Mouse (Mus musculus) thymus, postnatal 0 days (tissue): ENCODE measurements around the gene Chmp3. TPM values are rescaled to one million over a fixed set of nuclear protein-coding genes. Genes with fewer than 3 reads are reported as not detected.

Experiments
- DNase-seq: peaks from one replicate; pipeline ENCODE4 v3.0.0-alpha.2; 2015; ENCODE audit warnings: low spot score
- polyA plus RNA-seq: library from polyadenylated mRNA; unstranded; fragments of >200 nt; fragmentation: Nextera tagmentation; extraction: Ambion mirVana; gene quantifications from 2 replicates; pipeline ENCODE4 v1.2.1, GENCODE M21; 2015

Gene Chmp3
- polyA plus RNA-seq: 58.1 and 60.8 TPM in 2 replicates

DNA sequence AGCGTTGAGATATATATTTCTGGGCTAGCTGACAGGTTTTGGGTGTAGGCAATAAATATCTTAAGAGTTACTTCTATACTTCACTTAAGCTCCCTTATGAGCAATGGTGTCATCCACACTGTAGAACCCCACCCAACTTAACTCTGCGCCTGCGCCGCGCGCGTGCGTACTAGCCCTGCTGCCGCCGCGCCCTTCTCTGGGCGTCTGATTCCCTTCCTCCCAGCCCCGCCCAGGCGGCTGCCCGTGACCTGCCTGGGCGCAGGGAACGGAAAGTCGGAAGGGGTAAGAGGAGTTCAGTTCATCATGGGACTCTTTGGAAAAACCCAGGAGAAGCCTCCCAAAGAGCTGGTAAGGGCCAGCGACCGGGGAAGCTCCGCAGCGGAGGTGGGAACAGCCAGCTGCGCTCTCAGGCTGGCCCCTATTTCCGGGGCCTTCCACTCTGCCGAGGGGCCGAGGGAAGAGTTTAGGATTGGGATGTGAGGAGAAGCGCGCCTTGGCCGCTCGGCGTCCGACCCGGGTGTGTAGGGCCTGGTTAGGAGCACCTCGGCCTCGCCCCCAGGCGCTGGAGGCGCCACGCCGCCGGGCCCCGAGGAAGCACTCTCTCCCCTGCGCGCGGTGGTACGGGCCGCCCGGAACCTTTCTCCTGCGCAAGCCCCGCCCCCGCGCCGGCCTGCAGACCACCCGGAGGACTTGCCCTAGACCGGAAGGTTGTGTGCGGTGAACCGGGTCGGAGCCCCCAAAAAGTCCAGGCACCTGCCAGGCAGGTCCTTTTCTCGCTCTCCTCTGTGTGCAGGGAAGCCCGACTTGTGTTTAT lies at the start of gene Chmp3:
Gene Chmp3, plus strand, starts transcription at position 112 of the 814 bp plus-strand sequence.
- peak; percentile 92 for DNase-seq

DNA sequence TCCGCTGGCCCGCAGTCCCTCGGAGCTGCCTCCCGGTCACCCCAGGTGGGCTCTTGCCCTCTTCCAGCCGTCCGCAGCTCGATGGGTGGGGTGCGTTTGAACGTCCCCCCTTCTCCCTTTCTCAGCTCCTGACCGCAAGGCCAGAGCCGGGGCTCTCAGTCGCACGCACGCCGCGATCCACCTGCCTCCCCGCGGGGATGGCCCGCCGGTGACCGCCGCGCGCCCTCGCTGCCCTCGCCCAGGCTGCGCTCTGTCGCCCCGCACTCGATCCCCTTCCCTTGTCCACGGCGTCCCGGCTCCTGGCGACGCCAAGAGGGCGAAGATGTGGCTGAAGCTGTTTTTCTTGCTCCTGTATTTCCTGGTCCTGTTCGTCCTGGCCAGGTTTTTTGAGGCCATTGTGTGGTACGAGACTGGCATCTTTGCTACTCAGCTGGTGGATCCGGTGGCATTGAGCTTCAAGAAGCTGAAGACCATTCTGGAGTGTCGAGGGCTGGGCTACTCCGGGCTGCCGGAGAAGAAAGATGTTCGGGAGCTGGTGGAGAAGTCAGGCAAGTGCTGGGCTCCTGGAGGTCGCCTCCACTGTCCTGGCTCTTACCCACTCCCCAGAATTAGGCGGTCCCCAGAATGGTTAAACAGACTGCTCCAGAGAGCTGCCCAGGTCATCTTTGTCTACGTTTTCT lies 49.1 kb upstream of the Chmp3 start:
- peak; percentile 37 for DNase-seq

DNA sequence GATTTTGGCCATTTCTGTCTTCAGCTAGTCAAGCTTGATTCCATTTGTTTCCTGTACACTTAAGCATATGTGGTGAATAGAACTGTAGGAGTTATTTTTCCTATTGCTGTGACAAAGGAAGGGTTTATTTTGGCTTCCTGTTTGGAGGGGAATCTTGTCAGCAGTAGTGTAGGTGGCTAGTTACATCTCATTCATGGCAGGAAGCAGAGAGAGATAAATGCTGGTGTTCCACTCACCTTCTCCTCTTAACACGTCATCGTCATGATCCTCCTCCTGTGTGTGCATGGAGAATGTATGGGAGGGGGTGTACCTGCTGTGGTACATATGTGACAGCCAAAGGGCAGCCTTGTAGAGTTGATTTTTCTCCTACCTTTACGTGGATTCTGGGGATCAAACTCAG lies 43.0 kb upstream of the Chmp3 start:
- no peak for DNase-seq

DNA sequence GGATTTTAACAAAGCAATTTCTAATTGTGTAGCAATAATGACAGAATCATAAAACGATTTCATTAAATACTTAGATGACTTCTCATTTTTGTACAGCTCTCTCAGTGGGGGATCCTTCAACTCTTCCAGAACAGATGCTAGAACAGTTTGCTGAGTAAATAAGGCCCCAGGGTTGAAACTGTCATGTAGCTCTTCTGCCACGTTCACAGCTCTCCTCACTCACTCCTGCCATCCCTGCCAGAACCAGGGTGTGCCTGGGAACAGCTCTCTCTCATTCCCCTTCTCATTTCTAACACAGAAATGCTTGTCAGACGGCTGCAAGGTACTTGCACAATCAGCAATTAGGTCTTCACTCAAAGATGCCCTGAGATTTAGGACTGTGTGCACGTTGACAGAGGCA lies 40.6 kb upstream of the Chmp3 start:
- no peak for DNase-seq

DNA sequence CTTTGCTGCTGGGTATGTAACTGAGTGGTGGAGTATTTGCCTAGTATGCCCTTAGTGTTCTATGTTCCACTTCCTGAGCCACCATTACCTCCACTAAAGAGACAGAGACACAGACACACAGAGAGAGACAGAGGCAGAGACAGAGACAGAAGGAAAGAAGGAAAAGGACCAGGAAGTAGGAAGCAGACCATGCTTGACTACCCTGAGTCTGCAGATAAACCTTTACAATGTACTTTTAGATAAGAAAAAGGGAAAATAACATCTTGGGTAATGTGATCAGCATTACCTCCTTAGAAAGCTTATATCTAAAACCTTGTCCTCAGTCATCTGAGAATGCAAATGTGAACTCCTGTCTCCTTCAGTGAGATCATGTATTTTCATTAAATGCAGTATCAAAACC lies 39.9 kb upstream of the Chmp3 start:
- DNase-seq: no peak

DNA sequence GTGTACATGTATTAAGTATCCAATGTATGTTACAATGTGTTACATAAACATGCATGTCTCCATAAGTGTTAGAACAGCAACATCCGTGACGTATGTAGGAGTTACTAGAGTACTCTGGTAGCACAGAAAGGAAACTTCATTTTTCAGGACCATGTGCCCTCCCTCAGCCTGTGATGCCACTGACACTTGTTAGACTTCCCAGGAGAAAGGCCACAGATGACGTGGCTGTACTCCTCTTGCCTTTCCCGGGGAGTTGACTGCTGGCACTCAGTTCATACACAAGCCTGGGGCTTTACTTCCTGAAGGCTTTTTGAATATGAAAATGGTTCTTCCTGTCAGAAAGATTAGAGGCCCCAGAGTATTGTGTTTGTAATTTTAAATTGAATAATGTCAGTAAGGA lies 39.5 kb upstream of the Chmp3 start:
- DNase-seq: no peak

DNA sequence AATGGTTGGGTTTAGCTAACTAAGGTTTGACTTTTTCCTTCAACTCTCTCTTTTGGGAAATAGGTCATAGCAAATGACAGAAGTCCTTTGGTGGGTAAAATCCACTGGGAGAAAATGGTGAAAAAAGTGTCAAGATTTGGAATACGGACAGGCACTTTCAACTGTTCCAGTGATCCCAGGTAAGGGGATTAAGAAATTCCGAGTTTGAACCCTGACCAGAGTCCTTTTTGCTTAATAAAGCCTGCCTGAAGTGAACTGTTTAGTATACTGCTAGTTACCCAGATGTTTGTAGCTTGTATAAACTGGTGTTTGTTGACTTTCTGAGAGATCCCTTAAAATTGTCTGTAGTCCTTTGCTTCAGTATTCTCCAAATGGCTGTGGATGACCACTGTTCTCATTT lies 37.9 kb upstream of the Chmp3 start:
- DNase-seq: no peak

DNA sequence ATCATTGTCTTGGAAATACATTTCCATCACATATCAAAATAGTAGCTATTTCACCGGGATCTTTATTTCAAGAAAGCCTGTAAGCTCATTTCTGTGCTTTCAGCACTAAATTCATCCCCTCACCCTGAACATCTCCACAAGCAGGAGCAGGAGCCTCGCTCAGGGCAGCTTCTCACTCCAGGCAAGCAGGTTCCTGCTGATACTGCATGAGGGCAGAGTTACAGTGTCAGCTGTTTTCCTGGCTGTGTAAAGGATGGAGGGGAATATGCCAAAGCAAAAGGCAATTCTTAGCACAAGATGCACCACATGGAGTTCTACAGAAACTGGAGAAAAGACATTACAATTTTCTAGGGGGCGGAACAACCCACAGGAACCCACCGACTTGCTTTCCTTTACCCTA lies 24.1 kb upstream of the Chmp3 start:
- no peak for DNase-seq

DNA sequence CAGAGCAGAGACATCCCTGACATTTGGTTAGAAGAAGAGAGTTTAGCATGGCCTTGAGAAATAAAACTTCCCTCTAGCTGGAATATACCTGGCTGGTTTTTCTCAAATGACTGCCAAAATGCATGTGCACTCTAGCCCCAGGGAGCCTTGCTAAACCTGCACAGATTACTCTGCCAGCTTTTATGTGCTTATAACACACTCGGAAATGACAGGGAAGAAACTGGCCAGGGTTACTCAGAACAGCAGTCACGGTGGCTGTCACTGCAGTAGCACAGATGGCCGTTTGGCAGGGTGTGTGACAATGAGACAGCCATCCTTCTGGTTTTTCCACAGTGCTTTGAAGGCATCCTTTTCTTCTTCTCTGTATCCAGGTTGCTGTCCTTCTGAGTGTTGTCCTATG lies 18.0 kb upstream of the Chmp3 start:
- no peak for DNase-seq

DNA sequence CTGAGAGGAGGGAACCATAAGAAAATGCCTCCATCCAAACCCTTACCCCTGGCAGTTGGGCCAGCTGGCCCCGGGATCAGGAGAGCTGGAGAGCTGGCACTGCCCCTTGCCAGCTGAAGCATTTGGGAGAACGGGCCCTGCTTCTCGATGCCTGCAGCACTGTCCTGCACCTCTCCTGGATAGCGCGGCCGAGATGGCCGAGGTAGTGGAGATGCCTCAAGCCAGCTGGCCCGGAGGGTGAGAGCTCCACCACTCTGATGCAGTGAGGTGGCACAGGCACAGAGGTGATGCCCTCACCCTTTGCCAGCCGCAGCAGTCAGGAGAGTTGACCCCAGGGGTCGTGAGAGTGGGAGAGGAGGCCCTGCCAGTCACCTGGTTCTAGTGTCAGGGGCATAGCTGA lies 16.5 kb upstream of the Chmp3 start:
- no peak for DNase-seq

DNA sequence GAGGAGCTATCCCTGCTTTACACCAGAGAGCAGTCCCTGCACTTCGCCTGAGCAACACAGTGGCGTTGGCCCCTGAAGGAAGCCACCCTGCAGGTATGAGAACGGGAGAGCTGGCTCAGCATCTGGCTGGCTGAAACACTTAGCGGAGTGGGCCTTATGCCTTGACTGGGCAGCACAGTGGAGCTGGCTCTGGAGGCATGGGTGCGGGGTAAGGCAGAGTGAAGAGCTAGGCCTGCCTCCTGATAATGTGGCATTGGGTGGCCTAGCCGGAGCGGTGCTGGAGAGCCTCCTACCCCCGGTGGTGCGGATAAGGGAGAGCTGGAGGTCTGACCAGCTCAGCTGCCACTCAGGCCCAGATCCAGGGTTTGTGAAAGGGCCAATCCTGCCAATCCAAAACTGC lies 15.8 kb upstream of the Chmp3 start:
- no peak for DNase-seq

DNA sequence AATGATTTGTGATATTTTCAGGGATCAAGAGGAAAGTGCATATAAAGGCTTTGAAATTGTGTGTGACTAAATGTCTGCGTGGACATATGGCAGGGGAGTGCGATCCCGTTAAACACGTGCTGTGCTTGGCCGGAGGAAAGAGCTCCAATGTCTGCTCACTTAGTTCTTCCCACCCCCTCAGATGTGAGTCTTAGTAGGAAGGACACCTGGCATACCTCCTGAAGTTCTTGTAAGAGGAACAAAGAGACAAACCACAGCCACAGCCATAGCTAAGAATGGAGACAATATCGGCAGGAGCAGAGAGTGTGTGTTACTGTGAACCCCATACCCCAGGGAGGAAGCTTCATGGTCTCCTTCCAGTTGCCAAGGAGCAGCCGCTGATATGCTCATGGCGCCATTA lies 13.4 kb upstream of the Chmp3 start:
- DNase-seq: no peak

DNA sequence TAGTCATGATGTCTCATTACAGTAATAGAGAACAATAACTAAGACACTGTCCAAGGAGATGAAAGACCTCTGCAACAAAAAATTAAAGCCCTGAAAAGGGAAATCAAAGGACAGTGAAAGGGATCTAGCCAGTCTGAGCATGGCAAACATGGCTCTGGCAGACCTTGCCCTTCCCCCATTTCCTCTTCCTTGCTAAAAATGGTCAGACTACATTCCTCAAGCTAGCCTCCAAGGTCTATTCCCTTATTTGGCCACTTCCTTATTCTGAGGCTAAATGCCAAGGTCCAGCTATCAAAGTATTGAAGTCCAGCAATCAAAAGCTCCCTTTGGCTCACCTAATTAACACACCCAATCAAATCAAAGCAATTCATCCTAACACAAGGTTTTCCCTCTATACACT lies 6.3 kb upstream of the Chmp3 start:
- no peak for DNase-seq

DNA sequence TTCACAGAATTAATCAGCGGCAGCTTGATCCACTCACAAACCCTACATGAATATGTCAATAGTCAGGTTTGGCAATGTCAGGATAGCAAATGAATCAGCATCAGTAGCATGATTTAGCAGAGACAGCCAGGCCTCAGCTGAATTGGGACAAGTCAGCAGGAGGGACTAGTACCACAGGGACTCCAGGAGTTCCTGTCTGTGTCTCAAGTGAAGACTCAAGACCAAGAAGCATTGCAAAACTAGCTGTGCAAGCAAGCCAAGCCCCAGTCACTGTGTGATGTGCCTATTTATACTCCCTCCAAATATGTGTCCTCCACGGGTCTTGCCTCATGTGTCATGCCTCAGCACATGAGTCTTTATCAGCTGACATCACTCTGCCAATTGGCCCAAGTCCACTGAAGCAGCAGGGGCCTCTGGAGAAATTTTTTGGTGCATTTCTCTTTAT lies 11.9 kb downstream of the Chmp3 start:
- no peak for DNase-seq

DNA sequence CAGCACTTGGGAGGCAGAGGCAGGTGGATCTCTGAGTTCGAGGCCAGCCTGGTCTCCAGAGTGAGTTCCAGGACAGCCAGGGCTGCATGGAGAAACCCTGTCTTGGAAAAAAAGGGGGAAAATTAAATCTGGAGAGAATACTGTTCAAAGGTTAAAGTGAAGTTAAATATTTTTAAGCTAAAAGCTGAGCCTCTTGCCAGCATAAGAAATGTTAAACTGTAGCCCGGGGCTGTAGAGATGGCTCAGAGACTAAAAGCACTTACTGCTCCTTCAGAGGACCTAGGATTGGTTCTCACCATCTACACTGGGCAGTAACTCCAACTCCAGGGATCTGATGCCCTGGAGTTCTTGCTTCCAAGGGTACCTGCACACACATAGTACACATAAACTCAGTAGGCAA lies 13.2 kb downstream of the Chmp3 start:
- DNase-seq: no peak

DNA sequence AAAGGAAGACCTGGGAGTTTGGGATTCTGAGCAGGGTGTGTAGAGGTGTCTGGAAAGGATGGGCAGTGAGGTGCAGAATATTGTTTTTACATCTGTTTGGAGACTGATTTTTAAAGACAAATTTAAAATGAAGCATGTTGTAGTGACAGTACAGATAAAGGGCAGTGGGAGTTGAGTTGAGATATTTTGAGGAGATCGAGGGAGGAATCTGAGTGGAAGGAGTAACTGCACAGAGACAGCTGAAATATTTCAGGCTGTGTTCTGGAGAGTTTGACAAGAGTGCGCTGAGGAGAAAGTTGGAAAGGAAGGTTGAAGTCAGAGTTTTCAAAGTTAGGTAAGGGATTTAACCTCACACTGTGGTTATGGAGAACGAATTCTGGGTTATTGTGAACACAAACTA lies 25.0 kb downstream of the Chmp3 start:
- DNase-seq: no peak

DNA sequence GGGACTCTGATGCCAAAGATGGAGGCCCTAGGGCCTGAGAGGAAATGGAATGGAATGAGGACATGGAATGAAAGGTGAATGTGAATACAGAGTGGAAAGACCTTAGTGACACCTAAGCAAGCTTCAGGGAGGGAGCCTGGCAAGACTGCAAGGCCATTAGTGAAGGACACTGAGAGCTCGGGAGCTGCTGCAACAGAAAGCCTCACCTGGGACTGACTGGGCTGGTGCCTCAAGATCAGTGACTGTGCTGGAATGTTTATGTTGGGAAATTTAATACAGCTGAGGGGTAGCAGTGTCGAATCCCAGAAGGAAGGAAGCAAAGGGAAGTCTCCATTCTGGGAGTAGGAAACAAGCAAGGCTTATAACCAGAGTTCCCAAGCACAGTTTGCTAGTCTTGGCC lies 25.4 kb downstream of the Chmp3 start:
- no peak for DNase-seq

DNA sequence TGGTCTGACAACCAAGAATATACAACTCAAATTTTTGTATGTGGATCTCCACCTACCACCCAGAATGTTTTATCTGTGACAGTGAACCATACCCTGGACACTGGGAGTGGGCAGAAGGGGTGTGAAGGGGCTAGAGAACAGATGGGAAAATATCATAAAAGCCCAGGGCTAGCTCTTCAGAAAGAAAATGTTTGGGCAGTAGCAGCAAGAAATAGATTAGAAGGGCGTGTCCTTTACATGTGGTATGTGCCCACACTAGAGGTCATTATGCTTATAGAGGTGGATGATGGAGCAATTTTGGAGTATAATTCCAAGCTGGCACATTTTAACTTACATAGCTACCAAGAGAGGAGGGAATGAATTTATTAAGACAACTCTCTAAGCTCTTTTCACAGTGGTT lies 31.8 kb downstream of the Chmp3 start:
- no peak for DNase-seq

DNA sequence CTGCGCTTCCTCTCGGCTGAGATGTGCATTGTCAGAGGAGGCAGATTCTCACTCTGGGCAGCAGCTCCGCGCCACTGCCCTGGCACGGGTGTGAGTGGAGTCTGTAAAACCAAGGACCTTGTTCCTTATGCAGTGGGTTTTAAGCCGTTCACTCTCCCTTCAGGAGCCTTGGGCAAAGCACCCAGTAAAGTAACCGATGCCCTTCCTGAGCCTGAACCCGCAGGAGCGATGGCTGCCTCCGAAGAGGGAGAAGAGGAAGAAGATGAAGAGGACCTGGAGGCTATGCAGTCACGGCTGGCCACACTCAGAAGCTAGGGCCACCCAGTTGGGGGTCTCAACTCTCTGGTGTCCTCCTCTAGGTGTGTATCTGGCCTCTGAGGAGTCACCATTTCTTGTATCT lies 35.9 kb downstream of the Chmp3 start:
- no peak for DNase-seq

DNA sequence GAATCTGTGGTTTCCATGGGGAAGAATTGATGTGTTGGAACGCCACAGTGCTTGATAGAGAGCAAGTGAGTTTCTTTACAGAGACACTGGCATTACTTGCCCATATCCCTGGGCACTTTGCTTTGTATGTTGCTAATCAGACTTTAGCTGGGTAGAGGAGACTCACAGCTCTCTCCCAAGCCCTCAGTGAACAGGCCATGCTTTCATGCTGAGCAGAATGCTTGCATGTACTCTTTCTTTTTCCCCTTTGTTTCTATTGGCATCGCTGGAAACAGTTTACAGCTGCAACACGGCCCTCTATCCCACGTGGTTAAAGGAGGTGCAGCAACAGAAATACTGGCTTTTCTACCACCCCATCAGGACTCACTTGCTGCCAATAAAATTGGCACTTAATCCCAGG lies 39.6 kb downstream of the Chmp3 start:
- DNase-seq: no peak

DNA sequence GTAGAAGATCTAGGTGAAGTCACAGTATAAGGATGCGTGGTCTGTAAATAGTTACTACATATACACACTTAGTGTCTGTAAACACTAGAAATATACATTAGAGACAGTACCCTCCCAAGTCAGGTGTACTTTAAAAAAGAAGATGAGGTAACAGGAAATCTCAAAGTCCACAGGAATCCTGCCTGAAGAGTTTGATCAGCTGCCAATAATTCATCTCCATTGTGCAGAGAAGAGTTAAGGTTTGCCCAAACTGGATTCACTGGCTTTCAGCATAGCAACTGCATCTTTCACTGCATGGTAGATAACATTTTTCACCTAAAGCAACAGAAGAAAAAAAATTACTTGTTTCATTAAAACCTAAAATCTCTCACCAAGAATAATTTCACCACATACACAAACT lies 45.8 kb downstream of the Chmp3 start:
- DNase-seq: no peak

DNA sequence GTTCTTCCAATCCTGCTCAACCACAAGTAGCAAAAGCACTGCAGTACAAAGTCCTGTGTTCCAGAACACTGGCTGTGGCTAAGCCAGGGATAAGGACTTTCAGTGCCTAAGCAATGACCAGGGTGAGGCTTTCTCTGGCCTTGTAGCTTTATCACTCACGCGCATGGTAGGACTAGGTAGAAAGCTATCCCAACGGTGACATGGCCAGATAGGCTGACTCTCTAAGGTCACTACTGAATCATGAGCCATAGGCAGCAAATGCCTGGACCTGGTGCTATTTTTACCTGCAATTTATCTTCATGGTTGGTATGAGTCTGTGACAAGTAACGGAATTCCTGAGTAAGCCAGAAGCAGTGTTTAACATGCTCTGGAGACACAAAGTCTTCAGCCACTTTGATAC lies 46.6 kb downstream of the Chmp3 start:
- DNase-seq: no peak

DNA sequence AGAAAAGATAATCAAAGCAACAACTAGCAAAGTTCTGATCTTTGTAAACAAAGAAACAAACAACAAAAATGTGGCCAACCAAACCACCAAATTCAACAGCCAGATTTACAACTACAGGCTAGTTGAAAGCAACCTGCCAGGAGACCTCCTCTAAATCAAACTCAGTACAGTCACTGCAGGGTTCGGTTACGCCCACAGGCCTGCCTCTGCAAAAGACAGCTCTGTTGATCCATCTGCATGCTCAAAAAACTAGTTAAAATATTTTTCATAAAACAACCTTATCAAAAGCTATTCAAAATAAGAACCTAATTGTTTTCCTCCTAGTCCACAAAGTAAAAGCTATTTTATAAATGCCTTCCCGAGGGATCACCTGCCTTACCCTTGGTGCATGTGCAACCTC lies 64.2 kb downstream of the Chmp3 start:
- no peak for DNase-seq
